Mouse (Mus musculus): ENCODE measurements around the gene Tpi1. TPM values are rescaled to one million over a fixed set of nuclear protein-coding genes. Genes with fewer than 3 reads are reported as not detected.

Gene Tpi1
- total and polyA plus RNA-seq, 2 experiments from 2014 or later: 338 to 354 TPM

- Histone ChIP-seq H3K27ac (ENCODE audit: low read depth, low read length) (peak overlapping the region; percentile 11; the same call in 1 of the 2 replicates), H3K36me3 (ENCODE audit: insufficient read depth) (peaks cover 18% of the 10 kb centered on the region), H3K4me2 (ENCODE audit: low read depth) (0 out of 2 replicates have a peak overlapping the region, but pooled peaks have one; percentile 5), H3K9me3 (ENCODE audit: low read length) (no peaks in the 10 kb centered on the region), H3K27me3 (ENCODE audit: insufficient read depth, low read length) (no peaks in the 10 kb centered on the region), H3K9ac (no peak overlapping the region), H3K4me3 (ENCODE audit: low read depth, low read length) (no peak overlapping the region), H3K4me1 (ENCODE audit: insufficient read depth) (no peaks in the 10 kb centered on the region)
- DNase-seq (peak; percentile 97), ATAC-seq (peak; percentile 91)
- TF ChIP-seq CTCF (IDR thresholded peaks at IDR 0.05; ENCODE audit: low read depth): peak; percentile 99
- WGBS: 3% methylated on average over 9 of the region's 9 CpGs
Observed at GRCm38 (mm10) chr6:124847305-124847704, 33.2 kb upstream of the Tpi1 start.

- H3K4me1 ChIP-seq (ENCODE audit: insufficient read depth): no peaks in the 10 kb centered on the region
- ATAC-seq (peak; percentile 10; the same call in 1 of the 2 replicates), DNase-seq (no peak)
- WGBS: 30% methylated on average over 15 of the region's 15 CpGs
- no peak within 1 kb of the TSS for H3K4me2 ChIP-seq (ENCODE audit: low read depth)
- H3K27ac ChIP-seq (ENCODE audit: low read depth, low read length): no peak within 1 kb of the TSS
- no peak within 1 kb of the TSS for H3K9ac ChIP-seq
- no peaks in the 10 kb centered on the region for H3K9me3 ChIP-seq (ENCODE audit: low read length)
- no peak for TF ChIP-seq CTCF (IDR thresholded peaks at IDR 0.05; ENCODE audit: low read depth)
- no peaks in the 10 kb centered on the region for H3K27me3 ChIP-seq (ENCODE audit: insufficient read depth, low read length)
- H3K36me3 ChIP-seq (ENCODE audit: insufficient read depth): peaks cover 15% of the 10 kb centered on the region
- no peak within 1 kb of the TSS for H3K4me3 ChIP-seq (ENCODE audit: low read depth, low read length)
Observed at GRCm38 (mm10) chr6:124840241-124841167, 26.4 kb upstream of the Tpi1 start, which contains the start of gene Gnb3. Gene Gnb3, minus strand, starts transcription at chr6:124840275.

- no peak for DNase-seq
- TF ChIP-seq CTCF (IDR thresholded peaks at IDR 0.05; ENCODE audit: low read depth): no peak
Observed at GRCm38 (mm10) chr6:124839805-124840204, 25.7 kb upstream of the Tpi1 start.

GRCm38 (mm10) chr6:124836411-124836810 lies 22.3 kb upstream of the Tpi1 start:
- H3K27ac ChIP-seq (ENCODE audit: low read depth, low read length): no peak overlapping the region
- no peak overlapping the region for H3K4me2 ChIP-seq (ENCODE audit: low read depth)
- 84% methylated on average over 7 of the region's 7 CpGs for WGBS
- no peak overlapping the region for H3K4me3 ChIP-seq (ENCODE audit: low read depth, low read length)
- no peak for DNase-seq
- peaks cover 4% of the 10 kb centered on the region for H3K36me3 ChIP-seq (ENCODE audit: insufficient read depth)
- H3K27me3 ChIP-seq (ENCODE audit: insufficient read depth, low read length): no peaks in the 10 kb centered on the region
- ATAC-seq: no peak
- no peaks in the 10 kb centered on the region for H3K4me1 ChIP-seq (ENCODE audit: insufficient read depth)
- no peaks in the 10 kb centered on the region for H3K9me3 ChIP-seq (ENCODE audit: low read length)
- TF ChIP-seq CTCF (IDR thresholded peaks at IDR 0.05; ENCODE audit: low read depth): no peak
- no peak overlapping the region for H3K9ac ChIP-seq

More at GRCm38 (mm10) chr6:124839805-124840204, 25.7 kb upstream of the Tpi1 start:
- 9% methylated on average over 8 of the region's 8 CpGs for WGBS
- H3K36me3 ChIP-seq (ENCODE audit: insufficient read depth): peaks cover 15% of the 10 kb centered on the region
- H3K4me2 ChIP-seq (ENCODE audit: low read depth): no peak overlapping the region
- H3K4me1 ChIP-seq (ENCODE audit: insufficient read depth): no peaks in the 10 kb centered on the region
- ATAC-seq: no peak
- no peak overlapping the region for H3K27ac ChIP-seq (ENCODE audit: low read depth, low read length)
- no peaks in the 10 kb centered on the region for H3K9me3 ChIP-seq (ENCODE audit: low read length)
- no peaks in the 10 kb centered on the region for H3K27me3 ChIP-seq (ENCODE audit: insufficient read depth, low read length)
- no peak overlapping the region for H3K4me3 ChIP-seq (ENCODE audit: low read depth, low read length)
- H3K9ac ChIP-seq: no peak overlapping the region

- no peak overlapping the region for H3K4me3 ChIP-seq (ENCODE audit: low read depth, low read length)
- H3K27ac ChIP-seq (ENCODE audit: low read depth, low read length): no peak overlapping the region
- H3K27me3 ChIP-seq (ENCODE audit: insufficient read depth, low read length): no peaks in the 10 kb centered on the region
- no peak for DNase-seq
- H3K9ac ChIP-seq: no peak overlapping the region
- TF ChIP-seq CTCF (IDR thresholded peaks at IDR 0.05; ENCODE audit: low read depth): no peak
- no peaks in the 10 kb centered on the region for H3K9me3 ChIP-seq (ENCODE audit: low read length)
- H3K4me1 ChIP-seq (ENCODE audit: insufficient read depth): 0 out of 2 replicates have a peak, but pooled peaks cover under 1% of the 10 kb centered on the region
- WGBS: 71% methylated on average over 10 of the region's 10 CpGs
- no peaks in the 10 kb centered on the region; the same call in 1 of the 2 replicates for H3K36me3 ChIP-seq (ENCODE audit: insufficient read depth)
- H3K4me2 ChIP-seq (ENCODE audit: low read depth): no peak overlapping the region
- no peak for ATAC-seq
Observed at GRCm38 (mm10) chr6:124835531-124835930, 21.4 kb upstream of the Tpi1 start.

DNA sequence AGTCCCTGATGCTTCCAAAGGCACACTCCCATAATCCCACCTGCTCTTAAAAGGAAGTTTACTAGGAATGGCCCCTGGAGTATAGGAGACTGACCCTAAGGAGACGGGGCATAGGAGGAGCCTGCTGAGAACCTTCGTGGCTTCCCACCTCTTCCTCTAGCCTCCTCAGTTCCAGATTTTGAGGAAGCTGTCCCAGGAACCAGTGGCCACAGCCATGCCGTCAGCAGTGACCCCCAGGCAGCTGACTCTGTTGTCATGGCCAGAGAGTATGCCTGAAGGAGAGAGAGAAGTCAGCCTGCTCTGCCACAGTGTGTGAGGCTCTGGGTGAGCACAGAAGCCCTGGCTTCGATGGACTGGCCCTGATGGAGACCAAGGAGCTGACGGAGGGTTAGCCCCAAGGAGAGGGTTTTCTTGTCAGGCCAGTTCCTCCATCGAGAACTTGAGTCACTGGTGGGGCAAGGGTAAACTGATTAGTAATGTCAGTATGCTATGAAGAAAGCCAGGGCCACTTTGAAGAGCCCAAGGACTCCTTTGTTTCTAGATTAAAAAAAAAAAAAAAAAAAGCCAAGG lies 20.5 kb upstream of the Tpi1 start:
- H3K9me3 ChIP-seq (ENCODE audit: low read length): no peaks in the 10 kb centered on the region
- WGBS: 84% methylated on average over 6 of the region's 6 CpGs
- no peak for TF ChIP-seq CTCF (IDR thresholded peaks at IDR 0.05; ENCODE audit: low read depth)

More for the DNA sequence above, 20.5 kb upstream of the Tpi1 start:
- DNase-seq: no peak
- Histone ChIP-seq H3K4me1 (ENCODE audit: insufficient read depth) (0 out of 2 replicates have a peak, but pooled peaks cover 4% of the 10 kb centered on the region), H3K27ac (ENCODE audit: low read depth, low read length) (no peak overlapping the region), H3K4me2 (ENCODE audit: low read depth) (no peak overlapping the region), H3K4me3 (ENCODE audit: low read depth, low read length) (no peak overlapping the region), H3K27me3 (ENCODE audit: insufficient read depth, low read length) (no peaks in the 10 kb centered on the region), H3K9ac (no peak overlapping the region), H3K36me3 (ENCODE audit: insufficient read depth) (no peaks in the 10 kb centered on the region; the same call in 1 of the 2 replicates)
- no peak for ATAC-seq

Data from forebrain, postnatal 0 days (tissue).